Mouse (Mus musculus): Measurements from ENCODE around the gene Ptafr. TPM values are rescaled to one million over a fixed set of nuclear protein-coding genes. Genes with fewer than 3 reads are reported as not detected.

Gene Ptafr
- polyA plus RNA-seq, 1 experiment: not detected

DNA sequence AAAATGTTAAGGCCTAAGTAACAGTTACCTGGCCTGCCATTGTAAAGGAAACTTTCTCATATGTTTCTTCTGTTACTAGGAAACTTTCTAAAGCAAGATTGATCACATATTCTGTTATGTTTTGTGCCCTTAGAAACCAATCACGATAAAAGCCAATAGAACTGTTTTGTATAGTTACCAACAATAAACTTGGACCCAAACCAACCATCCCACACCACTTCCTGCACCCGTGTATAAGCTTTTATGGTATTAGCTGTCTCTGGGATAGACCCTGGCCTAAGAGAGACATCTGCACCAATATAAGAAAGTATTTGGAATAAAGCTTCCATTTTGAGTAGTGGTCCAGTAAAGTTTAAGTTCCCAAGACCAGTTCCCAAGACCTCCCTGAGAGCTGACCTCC is 21.1 kb downstream of the Ptafr start:
- Histone ChIP-seq H3ac (ENCODE audit: control insufficient read depth, insufficient read length) (no peak overlapping the region), H3K79me2 (ENCODE audit: control insufficient read depth, insufficient read depth) (no peaks in the 10 kb centered on the region), H3K4me2 (ENCODE audit: low read depth) (no peak overlapping the region), H3K36me3 (ENCODE audit: control insufficient read depth, insufficient read depth) (no peaks in the 10 kb centered on the region), H3K27me3 (ENCODE audit: control insufficient read depth, insufficient read depth, insufficient read length) (no peaks in the 10 kb centered on the region), H3K4me3 (no peak overlapping the region)
- TF ChIP-seq REST (IDR thresholded peaks at IDR 0.05; ENCODE audit: insufficient read depth, insufficient read length) (no peak), POLR2AphosphoS2 (IDR thresholded peaks at IDR 0.05; ENCODE audit: insufficient read length, low read depth) (no peak), E2F4 (IDR thresholded peaks at IDR 0.05; ENCODE audit: insufficient read depth) (no peak), USF1 (IDR thresholded peaks at IDR 0.05; ENCODE audit: low read depth) (no peak), POLR2A (IDR thresholded peaks at IDR 0.05; ENCODE audit: insufficient read length, low read depth) (no peak), MAX (IDR thresholded peaks at IDR 0.05; ENCODE audit: low read depth) (no peak)

DNA sequence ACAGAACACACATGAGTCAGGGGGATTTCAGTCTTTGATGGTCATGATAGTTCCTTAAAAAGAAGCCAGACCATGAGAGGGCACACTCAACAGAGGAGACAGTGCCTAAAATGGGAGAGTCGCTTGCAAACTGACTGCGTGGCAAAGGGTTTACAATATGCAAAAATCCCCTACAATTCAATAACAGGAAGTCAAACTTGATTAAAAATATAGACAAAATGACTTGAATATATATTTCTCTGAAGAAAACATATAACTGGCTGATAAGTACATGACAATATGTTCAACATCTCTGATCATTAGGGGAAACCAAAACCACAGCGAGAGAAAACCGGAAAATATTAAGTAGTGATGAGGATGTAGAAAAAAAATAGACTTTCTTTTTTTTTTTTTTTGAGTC is 22.4 kb downstream of the Ptafr start:
- TF ChIP-seq TCF3 (IDR thresholded peaks at IDR 0.05; ENCODE audit: insufficient read length, low read depth) (no peak), E2F4 (IDR thresholded peaks at IDR 0.05; ENCODE audit: insufficient read depth) (no peak)
- Histone ChIP-seq H3K79me2 (ENCODE audit: control insufficient read depth, insufficient read depth) (no peaks in the 10 kb centered on the region), H3K4me3 (no peak overlapping the region), H3ac (ENCODE audit: control insufficient read depth, insufficient read length) (no peak overlapping the region), H3K4me2 (ENCODE audit: low read depth) (no peak overlapping the region), H3K27me3 (ENCODE audit: control insufficient read depth, insufficient read depth, insufficient read length) (no peaks in the 10 kb centered on the region), H3K36me3 (ENCODE audit: control insufficient read depth, insufficient read depth) (no peaks in the 10 kb centered on the region)

DNA sequence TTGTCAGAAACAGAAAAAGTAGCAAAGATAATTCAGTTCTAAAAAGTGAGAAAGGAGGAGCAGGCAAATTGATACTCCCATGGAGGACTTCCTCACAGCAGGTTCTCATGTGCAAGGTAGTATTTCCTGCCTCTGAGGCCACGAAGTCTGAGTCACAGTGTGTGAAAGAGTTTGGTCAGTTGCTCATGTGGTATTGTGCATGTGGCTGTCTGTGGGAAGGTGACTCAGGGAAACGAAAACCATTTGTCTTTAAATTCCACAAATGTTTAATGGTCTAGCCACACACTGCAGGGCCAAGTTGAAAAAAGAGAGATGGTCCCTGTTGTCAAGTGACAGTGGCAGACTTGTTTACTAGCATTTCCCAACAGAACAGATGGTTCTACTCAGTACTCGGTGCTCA is 24.6 kb downstream of the Ptafr start:
- peak overlapping the region; percentile 35 for H3K4me2 ChIP-seq (ENCODE audit: low read depth)
- no peaks in the 10 kb centered on the region for H3K27me3 ChIP-seq (ENCODE audit: control insufficient read depth, insufficient read depth, insufficient read length)
- no peak overlapping the region for H3ac ChIP-seq (ENCODE audit: control insufficient read depth, insufficient read length)
- H3K79me2 ChIP-seq (ENCODE audit: control insufficient read depth, insufficient read depth): no peaks in the 10 kb centered on the region
- H3K4me3 ChIP-seq: no peak overlapping the region
- no peaks in the 10 kb centered on the region for H3K36me3 ChIP-seq (ENCODE audit: control insufficient read depth, insufficient read depth)
- TF ChIP-seq MAX (IDR thresholded peaks at IDR 0.05; ENCODE audit: low read depth) (peak; percentile 45), E2F4 (IDR thresholded peaks at IDR 0.05; ENCODE audit: insufficient read depth) (no peak), CEBPB (IDR thresholded peaks at IDR 0.05; ENCODE audit: insufficient read depth, poor library complexity, severe bottlenecking) (peak; percentile 53; the same call in 1 of the 2 replicates), TCF12 (IDR thresholded peaks at IDR 0.05; ENCODE audit: insufficient read depth, poor library complexity, severe bottlenecking) (peak; percentile 50), USF1 (IDR thresholded peaks at IDR 0.05; ENCODE audit: low read depth) (peak; percentile 67), MYOD1 (IDR thresholded peaks at IDR 0.05; ENCODE audit: control insufficient read depth in 1 of 3, insufficient read length in 2 of 3, low read depth in 2 of 3) (peak in 1 of 3 experiments; percentile 48), MYOG (IDR thresholded peaks at IDR 0.05; ENCODE audit: control insufficient read depth in 1 of 3, insufficient read depth in 1 of 3, insufficient read length in 2 of 3, low read depth in 2 of 3) (peak in 1 of 3 experiments; percentile 47), TCF3 (IDR thresholded peaks at IDR 0.05; ENCODE audit: insufficient read length, low read depth) (no peak)

DNA sequence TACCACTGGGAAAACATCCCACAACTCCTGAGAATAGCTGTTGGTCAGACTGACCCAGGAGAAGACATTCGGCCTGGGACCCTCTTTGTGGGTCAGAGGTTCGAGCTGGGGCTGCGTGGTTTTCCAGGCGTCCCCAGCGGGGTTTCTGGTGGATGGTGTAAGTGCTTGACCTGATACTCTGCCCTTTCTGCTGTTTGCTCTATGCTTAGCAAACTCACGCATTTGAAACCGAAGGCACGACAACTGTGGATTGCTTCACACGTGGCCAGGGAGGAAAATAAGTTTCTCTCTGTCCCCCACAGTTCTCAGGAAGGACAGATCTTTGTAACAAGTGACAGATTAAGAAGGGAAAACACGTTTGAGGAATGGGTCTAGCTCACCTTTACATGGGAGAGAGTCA is 26.8 kb downstream of the Ptafr start:
- H3K4me2 ChIP-seq (ENCODE audit: low read depth): no peak overlapping the region
- H3K36me3 ChIP-seq (ENCODE audit: control insufficient read depth, insufficient read depth): no peaks in the 10 kb centered on the region
- TF ChIP-seq REST (IDR thresholded peaks at IDR 0.05; ENCODE audit: insufficient read depth, insufficient read length) (no peak), CEBPB (IDR thresholded peaks at IDR 0.05; ENCODE audit: insufficient read depth, poor library complexity, severe bottlenecking) (no peak), E2F4 (IDR thresholded peaks at IDR 0.05; ENCODE audit: insufficient read depth) (no peak), MYOD1 (IDR thresholded peaks at IDR 0.05; ENCODE audit: control insufficient read depth in 1 of 3, insufficient read length in 2 of 3, low read depth in 2 of 3) (no peak), POLR2A (IDR thresholded peaks at IDR 0.05; ENCODE audit: insufficient read length, low read depth) (no peak), MAX (IDR thresholded peaks at IDR 0.05; ENCODE audit: low read depth) (no peak), USF1 (IDR thresholded peaks at IDR 0.05; ENCODE audit: low read depth) (no peak), TCF12 (IDR thresholded peaks at IDR 0.05; ENCODE audit: insufficient read depth, poor library complexity, severe bottlenecking) (no peak), MYOG (IDR thresholded peaks at IDR 0.05; ENCODE audit: control insufficient read depth in 1 of 3, insufficient read depth in 1 of 3, insufficient read length in 2 of 3, low read depth in 2 of 3) (no peak), POLR2AphosphoS2 (IDR thresholded peaks at IDR 0.05; ENCODE audit: insufficient read length, low read depth) (no peak), SRF (IDR thresholded peaks at IDR 0.05; ENCODE audit: control insufficient read depth, insufficient read length, low read depth) (no peak), TCF3 (IDR thresholded peaks at IDR 0.05; ENCODE audit: insufficient read length, low read depth) (no peak)

DNA sequence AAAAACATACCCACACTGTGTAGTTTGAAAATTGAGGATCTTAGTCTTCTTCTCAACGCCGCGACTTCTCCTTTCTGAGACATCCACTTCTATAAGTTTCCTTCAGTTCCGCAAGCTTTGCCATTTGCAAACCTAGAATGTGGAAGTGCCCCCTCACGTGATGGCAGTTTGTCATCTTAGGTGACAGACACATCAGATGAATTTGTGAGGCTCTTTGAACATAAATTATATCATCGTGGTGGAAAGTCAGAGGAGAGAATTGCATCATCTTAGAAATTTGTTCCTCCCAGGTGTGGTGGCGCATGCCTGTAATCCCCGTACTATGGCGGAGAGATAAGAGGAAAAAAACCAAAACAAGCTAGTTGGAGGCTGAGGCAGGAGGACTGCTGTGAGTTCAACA is 29.1 kb downstream of the Ptafr start:
- Histone ChIP-seq H3K79me2 (ENCODE audit: control insufficient read depth, insufficient read depth) (no peaks in the 10 kb centered on the region), H3K4me3 (no peak overlapping the region), H3ac (ENCODE audit: control insufficient read depth, insufficient read length) (no peak overlapping the region), H3K4me2 (ENCODE audit: low read depth) (no peak overlapping the region), H3K27me3 (ENCODE audit: control insufficient read depth, insufficient read depth, insufficient read length) (no peaks in the 10 kb centered on the region), H3K36me3 (ENCODE audit: control insufficient read depth, insufficient read depth) (no peaks in the 10 kb centered on the region)
- TF ChIP-seq MYOG (IDR thresholded peaks at IDR 0.05; ENCODE audit: control insufficient read depth in 1 of 3, insufficient read depth in 1 of 3, insufficient read length in 2 of 3, low read depth in 2 of 3) (no peak), POLR2A (IDR thresholded peaks at IDR 0.05; ENCODE audit: insufficient read length, low read depth) (no peak), USF1 (IDR thresholded peaks at IDR 0.05; ENCODE audit: low read depth) (no peak), SRF (IDR thresholded peaks at IDR 0.05; ENCODE audit: control insufficient read depth, insufficient read length, low read depth) (no peak), POLR2AphosphoS2 (IDR thresholded peaks at IDR 0.05; ENCODE audit: insufficient read length, low read depth) (no peak), REST (IDR thresholded peaks at IDR 0.05; ENCODE audit: insufficient read depth, insufficient read length) (no peak), TCF3 (IDR thresholded peaks at IDR 0.05; ENCODE audit: insufficient read length, low read depth) (no peak), E2F4 (IDR thresholded peaks at IDR 0.05; ENCODE audit: insufficient read depth) (no peak), MAX (IDR thresholded peaks at IDR 0.05; ENCODE audit: low read depth) (no peak), MYOD1 (IDR thresholded peaks at IDR 0.05; ENCODE audit: control insufficient read depth in 1 of 3, insufficient read length in 2 of 3, low read depth in 2 of 3) (no peak)

More for the DNA sequence above, 26.8 kb downstream of the Ptafr start:
- H3K79me2 ChIP-seq (ENCODE audit: control insufficient read depth, insufficient read depth): no peaks in the 10 kb centered on the region
- no peak overlapping the region for H3K4me3 ChIP-seq
- no peaks in the 10 kb centered on the region for H3K27me3 ChIP-seq (ENCODE audit: control insufficient read depth, insufficient read depth, insufficient read length)
- no peak overlapping the region for H3ac ChIP-seq (ENCODE audit: control insufficient read depth, insufficient read length)
